Mouse (Mus musculus): ENCODE measurements around the gene Dhcr7. TPM values are rescaled to one million over a fixed set of nuclear protein-coding genes. Genes with fewer than 3 reads are reported as not detected.

Dhcr7 gene
- polyA plus RNA-seq, 1 experiment from 2014 or later, result 12.1 TPM

GRCm38 (mm10) chr7:143830399-143830798, 7.5 kb downstream of the Dhcr7 start:
- peak overlapping the region; percentile 67 for H3K4me3 ChIP-seq (ENCODE audit: low read depth, low read length)
- H3K27me3 ChIP-seq (ENCODE audit: insufficient read depth, low read length), result no peaks in the 10 kb centered on the region
- TF ChIP-seq EP300 (IDR thresholded peaks at IDR 0.05; ENCODE audit: low read depth) (no peak), CTCF (IDR thresholded peaks at IDR 0.05; ENCODE audit: low read depth) (no peak)
- ATAC-seq (peak; percentile 1; the same call in 1 of the 2 replicates), DNase-seq (no peak)
- 7% methylated on average over 6 of the region's 6 CpGs for WGBS (ENCODE audit: insufficient replicate concordance)
- H3K36me3 ChIP-seq (replicated peaks; ENCODE audit: insufficient read depth, low read length), result no peaks in the 10 kb centered on the region
- peak overlapping the region; percentile 84 for H3K4me2 ChIP-seq (ENCODE audit: low read depth, low read length)
- peak overlapping the region; percentile 46 for H3K27ac ChIP-seq (ENCODE audit: low read depth)
- H3K9ac ChIP-seq (replicated peaks), result peak overlapping the region; percentile 60
- peaks cover 30% of the 10 kb centered on the region for H3K4me1 ChIP-seq (ENCODE audit: insufficient read depth)
- no peaks in the 10 kb centered on the region for H3K9me3 ChIP-seq (ENCODE audit: low read length)

GRCm38 (mm10) chr7:143832196-143832595, 9.3 kb downstream of the Dhcr7 start:
- H3K4me1 ChIP-seq (ENCODE audit: insufficient read depth), result peaks cover 31% of the 10 kb centered on the region
- TF ChIP-seq EP300 (IDR thresholded peaks at IDR 0.05; ENCODE audit: low read depth) (no peak), CTCF (IDR thresholded peaks at IDR 0.05; ENCODE audit: low read depth) (no peak)
- WGBS (ENCODE audit: insufficient replicate concordance), result 60% methylated on average over 8 of the region's 8 CpGs

GRCm38 (mm10) chr7:143832611-143833010, 9.7 kb downstream of the Dhcr7 start:
- WGBS (ENCODE audit: insufficient replicate concordance), result 78% methylated on average over 2 of the region's 2 CpGs
- Histone ChIP-seq H3K36me3 (replicated peaks; ENCODE audit: insufficient read depth, low read length) (no peaks in the 10 kb centered on the region), H3K9ac (replicated peaks) (no peak overlapping the region), H3K4me3 (ENCODE audit: low read depth, low read length) (no peak overlapping the region), H3K4me2 (ENCODE audit: low read depth, low read length) (no peak overlapping the region), H3K27ac (ENCODE audit: low read depth) (peak overlapping the region; percentile 82; the same call in 1 of the 2 replicates), H3K9me3 (ENCODE audit: low read length) (no peaks in the 10 kb centered on the region), H3K4me1 (ENCODE audit: insufficient read depth) (peaks cover 31% of the 10 kb centered on the region), H3K27me3 (ENCODE audit: insufficient read depth, low read length) (no peaks in the 10 kb centered on the region)
- no peak for DNase-seq
- no peak for ATAC-seq
- TF ChIP-seq CTCF (IDR thresholded peaks at IDR 0.05; ENCODE audit: low read depth) (no peak), EP300 (IDR thresholded peaks at IDR 0.05; ENCODE audit: low read depth) (no peak)

More at GRCm38 (mm10) chr7:143832196-143832595, 9.3 kb downstream of the Dhcr7 start:
- Histone ChIP-seq H3K4me2 (ENCODE audit: low read depth, low read length) (no peak overlapping the region), H3K4me3 (ENCODE audit: low read depth, low read length) (no peak overlapping the region), H3K27ac (ENCODE audit: low read depth) (0 out of 2 replicates have a peak overlapping the region, but pooled peaks have one; percentile 82), H3K27me3 (ENCODE audit: insufficient read depth, low read length) (no peaks in the 10 kb centered on the region), H3K9ac (replicated peaks) (no peak overlapping the region), H3K9me3 (ENCODE audit: low read length) (no peaks in the 10 kb centered on the region), H3K36me3 (replicated peaks; ENCODE audit: insufficient read depth, low read length) (no peaks in the 10 kb centered on the region)
- peak; percentile 32 for DNase-seq
- no peak for ATAC-seq

GRCm38 (mm10) chr7:143833581-143834190, 10.7 kb downstream of the Dhcr7 start:
- Histone ChIP-seq H3K9ac (replicated peaks) (no peak overlapping the region), H3K27me3 (ENCODE audit: insufficient read depth, low read length) (no peaks in the 10 kb centered on the region), H3K4me1 (ENCODE audit: insufficient read depth) (peaks cover 31% of the 10 kb centered on the region), H3K36me3 (replicated peaks; ENCODE audit: insufficient read depth, low read length) (no peaks in the 10 kb centered on the region; the same call in 1 of the 2 replicates), H3K4me3 (ENCODE audit: low read depth, low read length) (no peak overlapping the region), H3K4me2 (ENCODE audit: low read depth, low read length) (no peak overlapping the region), H3K27ac (ENCODE audit: low read depth) (peak overlapping the region; percentile 82), H3K9me3 (ENCODE audit: low read length) (no peaks in the 10 kb centered on the region)
- ATAC-seq (peak; percentile 18; the same call in 1 of the 2 replicates), DNase-seq (no peak)
- TF ChIP-seq EP300 (IDR thresholded peaks at IDR 0.05; ENCODE audit: low read depth) (peak; percentile 14; the same call in 1 of the 2 replicates), CTCF (IDR thresholded peaks at IDR 0.05; ENCODE audit: low read depth) (no peak)
- 52% methylated on average over 6 of the region's 6 CpGs for WGBS (ENCODE audit: insufficient replicate concordance)

GRCm38 (mm10) chr7:143834316-143834715, 11.4 kb downstream of the Dhcr7 start:
- no peak for TF ChIP-seq CTCF (IDR thresholded peaks at IDR 0.05; ENCODE audit: low read depth)
- TF ChIP-seq EP300 (IDR thresholded peaks at IDR 0.05; ENCODE audit: low read depth), result no peak
- Histone ChIP-seq H3K4me3 (ENCODE audit: low read depth, low read length) (no peak overlapping the region), H3K4me1 (ENCODE audit: insufficient read depth) (peaks cover 29% of the 10 kb centered on the region), H3K4me2 (ENCODE audit: low read depth, low read length) (0 out of 2 replicates have a peak overlapping the region, but pooled peaks have one; percentile 1), H3K27ac (ENCODE audit: low read depth) (peak overlapping the region; percentile 82), H3K9ac (replicated peaks) (no peak overlapping the region), H3K36me3 (replicated peaks; ENCODE audit: insufficient read depth, low read length) (no peaks in the 10 kb centered on the region; the same call in 1 of the 2 replicates), H3K27me3 (ENCODE audit: insufficient read depth, low read length) (no peaks in the 10 kb centered on the region), H3K9me3 (ENCODE audit: low read length) (no peaks in the 10 kb centered on the region)
- WGBS (ENCODE audit: insufficient replicate concordance), result 74% methylated on average over 2 of the region's 2 CpGs
- no peak for DNase-seq
- ATAC-seq, result no peak

GRCm38 (mm10) chr7:143834972-143835371, 12.0 kb downstream of the Dhcr7 start:
- TF ChIP-seq EP300 (IDR thresholded peaks at IDR 0.05; ENCODE audit: low read depth) (no peak), CTCF (IDR thresholded peaks at IDR 0.05; ENCODE audit: low read depth) (no peak)
- H3K27ac ChIP-seq (ENCODE audit: low read depth), result no peak overlapping the region; the same call in 1 of the 2 replicates
- no peaks in the 10 kb centered on the region; the same call in 1 of the 2 replicates for H3K36me3 ChIP-seq (replicated peaks; ENCODE audit: insufficient read depth, low read length)
- no peak for ATAC-seq
- H3K4me1 ChIP-seq (ENCODE audit: insufficient read depth), result peaks cover 29% of the 10 kb centered on the region
- no peak overlapping the region for H3K4me3 ChIP-seq (ENCODE audit: low read depth, low read length)
- H3K4me2 ChIP-seq (ENCODE audit: low read depth, low read length), result no peak overlapping the region
- WGBS (ENCODE audit: insufficient replicate concordance), result 58% methylated on average over 3 of the region's 3 CpGs
- H3K9ac ChIP-seq (replicated peaks), result no peak overlapping the region
- no peaks in the 10 kb centered on the region for H3K27me3 ChIP-seq (ENCODE audit: insufficient read depth, low read length)
- DNase-seq, result no peak
- no peaks in the 10 kb centered on the region for H3K9me3 ChIP-seq (ENCODE audit: low read length)

Data from liver, postnatal 0 days (tissue).